Mouse (Mus musculus): ENCODE measurements at regions not wholly inside any gene's neighbourhood (a gene's known extent, or its start where the extent isn't known, plus 50 kb on each side); places are given as distances from the start of the nearest gene placed in this dataset.

DNA sequence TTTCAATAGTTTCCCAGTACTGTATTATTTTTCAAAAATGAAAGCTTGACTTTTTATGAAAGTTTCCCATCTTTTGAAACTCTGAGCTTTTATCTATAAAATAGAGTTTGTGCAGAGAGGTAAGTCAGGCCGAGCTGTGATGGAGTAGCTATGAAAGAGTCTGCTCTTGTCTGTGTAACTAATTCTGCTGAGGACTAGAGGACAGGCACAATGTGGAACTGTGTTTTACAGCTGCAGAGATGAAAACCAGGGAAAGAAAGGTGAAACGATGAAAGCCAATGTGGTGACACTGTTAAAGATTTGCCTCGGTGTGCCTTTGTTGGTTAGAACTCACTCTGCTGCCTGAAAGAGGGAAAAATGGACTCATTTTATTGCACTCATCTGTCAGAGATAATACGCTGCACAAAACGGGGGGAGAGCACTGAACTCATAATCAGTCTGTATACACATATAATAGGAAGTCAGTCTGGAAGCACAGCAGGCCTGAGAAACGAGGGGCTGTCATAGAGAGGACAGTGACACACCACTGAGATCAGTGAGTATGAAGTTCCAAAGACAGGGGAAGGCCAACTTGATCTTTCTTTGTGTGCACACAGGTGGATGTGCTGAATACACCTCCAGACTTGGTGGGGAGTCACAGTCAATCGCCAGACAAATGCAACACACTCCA is 373.9 kb downstream of the Nova1 start:
- TF ChIP-seq CTCF (IDR thresholded peaks at IDR 0.05; ENCODE audit: low read depth), result no peak
- no peak for TF ChIP-seq EP300 (IDR thresholded peaks at IDR 0.05; ENCODE audit: low read depth)
